Mouse (Mus musculus) hindbrain, embryonic 12.5 days (tissue): Measurements from ENCODE around the gene Palm3. TPM values are rescaled to one million over a fixed set of nuclear protein-coding genes. Genes with fewer than 3 reads are reported as not detected.
"Not testable (repeated sequence)": the region's sequence is repeated elsewhere in the genome, so short reads cannot be mapped to it uniquely, and the experiment has no call there.

ENCODE experiments used
- ATAC-seq: fragments of 200-750 bp; cut with Nextera tagmentation; 2 replicates; pipeline ENCODE4 v1.8.0; 2017; ENCODE audit warnings: moderate TSS enrichment; ENCODE audit not compliant: low FRiP score
- H3K27ac ChIP-seq: fragments of 300-500 bp; sonication (generic); 2 replicates; pipeline ENCODE4 v1.5.1; 2016; ENCODE audit warnings: mild to moderate bottlenecking
- H3K27me3 ChIP-seq: fragments of 300-500 bp; sonication (generic); 2 replicates; pipeline ENCODE4 v1.6.1; 2016; ENCODE audit warnings: mild to moderate bottlenecking
- H3K36me3 ChIP-seq: fragments of 300-500 bp; sonication (generic); 2 replicates; pipeline ENCODE4 v1.6.1; 2016; ENCODE audit warnings: mild to moderate bottlenecking
- H3K4me1 ChIP-seq: fragments of 300-500 bp; sonication (generic); 2 replicates; pipeline ENCODE4 v1.6.1; 2016
- H3K4me2 ChIP-seq: fragments of 300-500 bp; sonication (generic); replicated peaks from 2 replicates; pipeline ENCODE4 v1.6.1; 2016; ENCODE audit warnings: mild to moderate bottlenecking
- H3K4me3 ChIP-seq: fragments of 300-500 bp; sonication (generic); 2 replicates; pipeline ENCODE4 v1.5.1; 2016; ENCODE audit warnings: mild to moderate bottlenecking
- H3K9ac ChIP-seq: fragments of 300-500 bp; sonication (generic); 2 replicates; pipeline ENCODE4 v1.6.1; 2016; ENCODE audit warnings: mild to moderate bottlenecking, moderate library complexity
- H3K9me3 ChIP-seq: fragments of 300-500 bp; sonication (generic); replicated peaks from 2 replicates; pipeline ENCODE4 v1.6.1; 2016; ENCODE audit warnings: mild to moderate bottlenecking
- whole genome bisulfite sequencing: fragments of 180-500 bp; shearing (Covaris S2); methylation state at CpG from one replicate; pipeline ENCODE4 v1.1.7; 2016; 5-methylcytosine and 5-hydroxymethylcytosine counted together
- polyA plus RNA-seq: library from polyadenylated mRNA; unstranded; fragments of >200 nt; fragmentation: Nextera tagmentation; extraction: Ambion mirVana; gene quantifications from 2 replicates; pipeline ENCODE4 v1.2.1, GENCODE M21; 2016

The Palm3 gene
- polyA plus RNA-seq, 1 experiment from 2014 or later, result 8.6 TPM

DNA sequence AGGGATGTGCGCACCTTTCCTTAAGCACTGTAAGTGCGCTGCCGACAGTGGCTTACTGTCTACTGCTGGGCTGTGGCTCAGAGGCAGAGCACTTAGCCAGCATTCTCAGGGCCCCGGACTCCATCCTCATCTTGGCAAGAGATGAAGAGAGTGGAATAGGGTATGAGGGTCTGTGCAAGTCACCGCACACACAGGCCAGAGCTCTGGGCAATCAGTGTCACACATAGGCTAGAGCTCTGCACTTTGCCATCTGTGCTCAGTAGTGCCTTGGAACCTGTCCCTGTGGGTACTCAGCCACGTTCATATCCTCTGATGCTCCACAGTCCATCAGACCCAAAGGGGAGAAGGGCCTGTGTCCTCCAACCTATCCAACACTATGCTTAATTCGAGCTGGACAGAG, 39.7 kb upstream of the Palm3 start:
- Histone ChIP-seq H3K4me3 (no peak overlapping the region), H3K9ac (no peak overlapping the region), H3K27me3 (no peaks in the 10 kb centered on the region), H3K4me1 (peaks cover 20% of the 10 kb centered on the region), H3K27ac (no peak overlapping the region), H3K9me3 (no peaks in the 10 kb centered on the region), H3K4me2 (no peak overlapping the region), H3K36me3 (peaks cover 60% of the 10 kb centered on the region)
- no peak for ATAC-seq
- WGBS, result 94% methylated on average over 7 of the region's 7 CpGs

- H3K27ac ChIP-seq, result no peak overlapping the region
- H3K9ac ChIP-seq, result no peak overlapping the region
- H3K36me3 ChIP-seq, result peaks cover 69% of the 10 kb centered on the region
- 93% methylated on average over 4 of the region's 4 CpGs for WGBS
- H3K4me1 ChIP-seq, result peaks cover 12% of the 10 kb centered on the region
- no peaks in the 10 kb centered on the region for H3K9me3 ChIP-seq
- ATAC-seq, result no peak
- no peak overlapping the region for H3K4me2 ChIP-seq
- H3K27me3 ChIP-seq, result no peaks in the 10 kb centered on the region
- no peak overlapping the region for H3K4me3 ChIP-seq
Measured at GRCm38 (mm10) chr8:83982449-83982848, 38.8 kb upstream of the Palm3 start.

DNA sequence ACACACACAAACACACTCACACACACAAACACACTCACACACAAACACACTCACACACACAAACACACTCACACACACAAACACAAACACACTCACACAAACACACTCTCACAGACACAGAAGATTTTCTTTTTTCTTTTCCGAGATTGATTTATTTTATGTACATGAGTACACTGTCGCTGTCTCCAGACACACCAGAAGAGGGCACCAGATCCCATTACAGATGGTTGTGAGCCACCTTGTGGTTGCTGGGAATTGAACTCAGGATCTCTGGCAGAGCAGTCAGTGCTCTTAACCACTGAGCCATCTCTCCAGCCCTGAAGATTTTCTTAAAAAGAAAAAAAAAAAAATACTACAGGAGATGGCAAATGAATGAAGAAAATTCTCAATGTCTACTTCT, 38.0 kb upstream of the Palm3 start:
- WGBS, result 96% methylated on average over 2 of the region's 2 CpGs
- H3K9ac ChIP-seq, H3K4me3 ChIP-seq, H3K4me1 ChIP-seq, H3K27ac ChIP-seq, H3K9me3 ChIP-seq, H3K4me2 ChIP-seq, H3K27me3 ChIP-seq, ATAC-seq: not testable (repeated sequence)
- peaks cover 76% of the 10 kb centered on the region for H3K36me3 ChIP-seq

GRCm38 (mm10) chr8:83989243-83989642, 32.0 kb upstream of the Palm3 start:
- Histone ChIP-seq H3K9me3 (no peaks in the 10 kb centered on the region), H3K9ac (no peak overlapping the region), H3K4me1 (no peaks in the 10 kb centered on the region), H3K27me3 (no peaks in the 10 kb centered on the region), H3K4me2 (no peak overlapping the region), H3K4me3 (no peak overlapping the region), H3K27ac (no peak overlapping the region), H3K36me3 (peaks cover 75% of the 10 kb centered on the region)
- 90% methylated on average over 7 of the region's 7 CpGs for WGBS
- no peak for ATAC-seq

GRCm38 (mm10) chr8:83990170-83990569, 31.1 kb upstream of the Palm3 start:
- WGBS, result 94% methylated on average over 14 of the region's 14 CpGs
- Histone ChIP-seq H3K27ac (no peak overlapping the region), H3K9ac (no peak overlapping the region), H3K4me1 (no peaks in the 10 kb centered on the region), H3K27me3 (no peaks in the 10 kb centered on the region), H3K4me2 (no peak overlapping the region), H3K9me3 (no peaks in the 10 kb centered on the region), H3K4me3 (no peak overlapping the region), H3K36me3 (peaks cover 74% of the 10 kb centered on the region)
- ATAC-seq, result no peak

GRCm38 (mm10) chr8:83992488-83992887, 28.8 kb upstream of the Palm3 start:
- H3K4me1 ChIP-seq, result peaks cover 9% of the 10 kb centered on the region
- no peaks in the 10 kb centered on the region for H3K27me3 ChIP-seq
- WGBS, result 80% methylated on average over 2 of the region's 2 CpGs
- H3K4me3 ChIP-seq, result no peak overlapping the region
- no peak overlapping the region for H3K27ac ChIP-seq
- no peaks in the 10 kb centered on the region for H3K9me3 ChIP-seq
- no peak overlapping the region for H3K4me2 ChIP-seq
- ATAC-seq, result no peak
- H3K36me3 ChIP-seq, result peaks cover 56% of the 10 kb centered on the region
- H3K9ac ChIP-seq, result no peak overlapping the region

DNA sequence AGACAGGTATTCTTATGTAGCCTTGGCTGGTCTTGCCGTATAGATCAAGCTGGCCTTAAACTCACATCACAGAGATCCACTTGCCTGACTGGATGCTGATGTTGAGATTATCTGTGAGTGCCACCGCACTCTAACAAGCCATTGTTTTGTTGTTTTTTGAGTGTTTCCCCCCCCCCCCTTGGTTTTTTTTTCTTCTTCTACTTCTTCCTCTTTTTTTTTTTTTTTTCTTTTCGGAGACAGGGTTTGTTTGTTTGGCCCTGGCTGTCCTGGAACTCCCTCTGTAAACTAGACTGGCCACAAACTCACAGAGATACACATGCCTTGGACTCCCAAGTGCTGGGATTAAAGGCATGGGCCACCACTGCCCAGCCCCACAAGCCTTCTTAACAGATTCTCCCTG, 27.2 kb upstream of the Palm3 start:
- peaks cover 16% of the 10 kb centered on the region for H3K4me1 ChIP-seq
- no peaks in the 10 kb centered on the region for H3K27me3 ChIP-seq
- H3K4me3 ChIP-seq, result no peak overlapping the region
- no peak for ATAC-seq
- WGBS, result 86% methylated on average over 3 of the region's 3 CpGs
- H3K9ac ChIP-seq, result no peak overlapping the region
- H3K9me3 ChIP-seq, result no peaks in the 10 kb centered on the region
- H3K27ac ChIP-seq, result no peak overlapping the region
- H3K36me3 ChIP-seq, result peaks cover 42% of the 10 kb centered on the region
- no peak overlapping the region for H3K4me2 ChIP-seq

GRCm38 (mm10) chr8:83995973-83996372, 25.3 kb upstream of the Palm3 start:
- ATAC-seq, result no peak
- H3K36me3 ChIP-seq, result peaks cover 42% of the 10 kb centered on the region
- H3K4me3 ChIP-seq, result peak overlapping the region; percentile 80; the same call in 1 of the 2 replicates
- WGBS, result 12% methylated on average over 12 of the region's 12 CpGs
- H3K4me1 ChIP-seq, result peaks cover 26% of the 10 kb centered on the region
- H3K27me3 ChIP-seq, result peaks cover 17% of the 10 kb centered on the region
- H3K4me2 ChIP-seq, result peak overlapping the region; percentile 68
- no peak overlapping the region; the same call in 1 of the 2 replicates for H3K9ac ChIP-seq
- H3K9me3 ChIP-seq, result no peaks in the 10 kb centered on the region
- peak overlapping the region; percentile 99; the same call in 1 of the 2 replicates for H3K27ac ChIP-seq

DNA sequence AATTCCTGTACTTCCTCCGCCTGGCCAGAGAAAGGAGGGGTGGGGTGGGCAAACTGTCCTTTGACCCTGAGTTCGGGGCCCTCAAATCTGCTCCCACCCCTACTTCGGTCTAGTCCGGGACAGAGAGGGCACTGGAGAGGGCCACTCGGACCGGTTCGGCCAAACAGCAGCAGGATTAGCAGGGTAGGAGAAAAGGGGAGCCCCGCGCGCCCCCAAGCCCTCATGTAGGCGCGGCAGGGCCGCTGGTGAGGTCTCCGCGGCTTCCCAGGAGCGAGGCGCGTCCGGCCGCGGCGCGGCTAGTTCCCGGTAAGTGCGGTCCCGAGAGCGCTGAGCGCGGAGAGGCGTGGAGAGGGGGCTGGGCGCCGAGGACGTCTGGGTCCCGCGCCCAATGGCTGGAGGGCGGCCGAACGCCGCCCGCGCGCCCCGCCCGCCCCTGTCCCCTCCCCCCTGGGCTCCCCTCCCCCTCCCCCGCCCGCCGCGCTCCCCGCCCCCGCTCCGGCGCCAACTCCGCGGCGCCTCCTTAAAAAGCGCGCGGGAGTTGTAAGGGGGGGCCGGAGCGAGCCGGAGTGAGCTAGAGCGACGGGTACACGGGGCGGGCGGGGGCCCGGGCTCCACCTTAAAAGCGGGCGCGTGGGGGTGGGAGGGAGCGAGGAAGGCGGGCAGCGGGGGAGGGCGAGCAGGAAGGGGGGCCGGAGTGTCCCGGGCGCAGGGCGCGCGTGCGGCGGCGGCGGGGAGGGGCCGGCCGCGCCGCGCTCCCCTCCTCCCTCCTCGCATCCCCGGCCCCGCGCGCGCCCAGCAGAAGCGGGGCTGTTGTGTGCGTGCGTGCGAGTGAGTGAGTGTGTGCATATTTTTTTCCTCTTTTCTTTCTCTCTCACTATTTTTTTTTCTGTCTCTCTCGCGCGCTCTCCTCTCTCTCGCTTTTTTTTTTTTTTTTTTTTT, 24.4 kb upstream of the Palm3 start:
- peak overlapping the region; percentile 99 for H3K27ac ChIP-seq
- WGBS, result under 1% methylated on average over 38 of the region's 103 CpGs
- H3K9ac ChIP-seq, result peak overlapping the region; percentile 94
- peaks cover 38% of the 10 kb centered on the region for H3K36me3 ChIP-seq
- peaks cover 26% of the 10 kb centered on the region for H3K27me3 ChIP-seq
- H3K9me3 ChIP-seq, result no peaks in the 10 kb centered on the region
- H3K4me1 ChIP-seq, result peaks cover 35% of the 10 kb centered on the region
- peak; percentile 74 for ATAC-seq
- peak overlapping the region; percentile 68 for H3K4me2 ChIP-seq
- peak overlapping the region; percentile 80 for H3K4me3 ChIP-seq

DNA sequence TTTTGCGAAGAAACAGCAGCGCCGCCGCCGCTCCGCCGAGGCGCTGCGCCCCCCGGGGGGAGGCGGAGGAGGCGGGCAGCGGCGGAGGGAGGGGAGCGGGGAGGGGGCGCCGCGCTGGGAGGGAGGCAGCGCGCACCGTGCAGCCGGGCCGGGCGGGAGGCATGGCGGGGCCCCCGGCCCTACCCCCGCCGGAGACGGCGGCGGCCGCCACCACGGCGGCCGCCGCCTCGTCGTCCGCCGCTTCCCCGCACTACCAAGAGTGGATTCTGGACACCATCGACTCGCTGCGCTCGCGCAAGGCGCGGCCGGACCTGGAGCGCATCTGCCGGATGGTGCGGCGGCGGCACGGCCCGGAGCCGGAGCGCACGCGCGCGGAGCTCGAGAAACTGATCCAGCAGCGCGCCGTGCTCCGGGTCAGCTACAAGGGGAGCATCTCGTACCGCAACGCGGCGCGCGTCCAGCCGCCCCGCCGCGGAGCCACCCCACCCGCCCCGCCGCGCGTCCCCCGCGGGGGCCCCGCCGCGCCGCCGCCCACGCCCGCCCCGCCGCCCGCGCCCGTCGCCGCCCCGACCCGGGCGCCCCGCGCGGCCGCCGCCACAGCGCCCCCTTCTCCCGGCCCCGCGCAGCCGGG, 23.6 kb upstream of the Palm3 start, which contains the start of gene Samd1:
Gene Samd1, plus strand, starts transcription at position 162 of the 631 bp plus-strand sequence.
- 0% methylated on average over 27 of the region's 112 CpGs for WGBS
- ATAC-seq, result no peak
- Histone ChIP-seq H3K9ac (peak within 1 kb of the TSS; percentile 94), H3K27me3 (peaks cover 28% of the 10 kb centered on the region), H3K27ac (peak within 1 kb of the TSS; percentile 99), H3K4me1 (peaks cover 35% of the 10 kb centered on the region), H3K36me3 (peaks cover 33% of the 10 kb centered on the region), H3K9me3 (no peaks in the 10 kb centered on the region), H3K4me3 (peak within 1 kb of the TSS; percentile 86), H3K4me2 (peak within 1 kb of the TSS; percentile 79)

DNA sequence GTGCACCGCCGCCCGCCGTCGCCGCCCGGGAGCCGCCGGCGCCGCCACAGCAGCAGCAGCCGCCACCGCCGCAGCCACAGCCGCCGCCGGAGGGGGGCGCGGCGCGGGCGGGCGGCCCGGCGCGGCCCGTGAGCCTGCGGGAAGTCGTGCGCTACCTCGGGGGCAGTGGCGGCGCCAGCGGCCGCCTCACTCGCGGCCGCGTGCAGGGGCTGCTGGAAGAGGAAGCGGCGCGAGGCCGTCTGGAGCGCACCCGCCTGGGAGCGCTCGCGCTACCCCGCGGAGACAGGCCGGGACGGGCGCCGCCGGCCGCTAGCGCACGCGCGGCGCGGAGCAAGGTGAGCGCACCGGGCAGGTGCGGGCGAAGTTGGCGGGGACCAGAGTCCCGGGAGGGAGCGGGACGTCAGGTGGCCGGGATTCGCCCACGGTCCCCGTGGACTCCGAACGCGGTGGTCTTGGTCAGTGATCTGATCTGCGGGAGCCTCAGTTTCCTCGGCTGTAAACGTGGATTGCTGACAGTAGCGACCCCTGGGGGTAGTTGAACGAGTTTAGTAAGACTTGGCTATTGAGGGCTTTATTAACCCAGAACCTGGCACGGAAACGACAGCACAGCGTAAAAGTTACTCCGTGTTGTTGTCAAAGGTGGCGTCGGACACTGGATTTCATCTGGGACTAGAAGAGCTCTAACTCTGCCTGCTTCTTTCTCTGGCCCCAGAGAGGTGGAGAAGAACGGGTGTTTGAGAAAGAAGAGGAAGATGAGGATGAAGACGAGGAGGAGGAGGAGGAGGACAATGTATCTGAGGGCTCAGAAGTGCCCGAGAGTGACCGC, 22.8 kb upstream of the Palm3 start:
- peak overlapping the region; percentile 86 for H3K4me3 ChIP-seq
- peaks cover 39% of the 10 kb centered on the region for H3K4me1 ChIP-seq
- H3K27me3 ChIP-seq, result peaks cover 33% of the 10 kb centered on the region
- H3K27ac ChIP-seq, result peak overlapping the region; percentile 90
- peaks cover 32% of the 10 kb centered on the region; the same call in 1 of the 2 replicates for H3K36me3 ChIP-seq
- WGBS, result 1% methylated on average over 70 of the region's 92 CpGs
- peak overlapping the region; percentile 80 for H3K9ac ChIP-seq
- peak; percentile 26 for ATAC-seq
- no peaks in the 10 kb centered on the region for H3K9me3 ChIP-seq
- peak overlapping the region; percentile 79 for H3K4me2 ChIP-seq
